Mouse (Mus musculus): ENCODE measurements at regions not wholly inside any gene's neighbourhood (a gene's known extent, or its start where the extent isn't known, plus 50 kb on each side); places are given as distances from the start of the nearest gene placed in this dataset.

DNA sequence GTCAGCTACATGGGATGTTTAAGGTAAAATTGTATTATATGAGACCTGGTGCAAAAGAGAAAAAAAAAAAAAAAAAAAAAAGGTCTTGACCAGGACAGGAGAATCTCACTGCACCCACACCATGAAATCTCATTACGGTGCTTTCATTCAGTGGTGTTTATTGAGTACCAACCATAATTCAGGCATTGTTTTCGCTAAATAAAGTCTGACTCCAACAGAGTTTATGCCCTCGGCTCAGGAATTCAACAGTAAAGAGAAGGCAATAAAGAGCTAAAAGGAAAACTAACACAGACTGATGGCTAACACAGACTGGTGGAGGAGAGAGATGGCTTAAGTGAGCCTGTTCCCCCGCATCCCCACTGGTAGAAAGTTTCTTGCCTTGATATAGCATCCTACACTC, 112.0 kb downstream of the Adamts15 start:
- no peaks in the 10 kb centered on the region for H3K9me3 ChIP-seq
- H3K4me1 ChIP-seq (replicated peaks): no peaks in the 10 kb centered on the region
- no peaks in the 10 kb centered on the region for H3K36me3 ChIP-seq
- no peak for ATAC-seq
- H3K9ac ChIP-seq (replicated peaks): no peak overlapping the region
- H3K4me3 ChIP-seq (replicated peaks): no peak overlapping the region
- no peaks in the 10 kb centered on the region for H3K27me3 ChIP-seq
- WGBS: 59% methylated on average over 4 of the region's 4 CpGs
- H3K4me2 ChIP-seq (replicated peaks): no peak overlapping the region
- H3K27ac ChIP-seq: no peak overlapping the region

DNA sequence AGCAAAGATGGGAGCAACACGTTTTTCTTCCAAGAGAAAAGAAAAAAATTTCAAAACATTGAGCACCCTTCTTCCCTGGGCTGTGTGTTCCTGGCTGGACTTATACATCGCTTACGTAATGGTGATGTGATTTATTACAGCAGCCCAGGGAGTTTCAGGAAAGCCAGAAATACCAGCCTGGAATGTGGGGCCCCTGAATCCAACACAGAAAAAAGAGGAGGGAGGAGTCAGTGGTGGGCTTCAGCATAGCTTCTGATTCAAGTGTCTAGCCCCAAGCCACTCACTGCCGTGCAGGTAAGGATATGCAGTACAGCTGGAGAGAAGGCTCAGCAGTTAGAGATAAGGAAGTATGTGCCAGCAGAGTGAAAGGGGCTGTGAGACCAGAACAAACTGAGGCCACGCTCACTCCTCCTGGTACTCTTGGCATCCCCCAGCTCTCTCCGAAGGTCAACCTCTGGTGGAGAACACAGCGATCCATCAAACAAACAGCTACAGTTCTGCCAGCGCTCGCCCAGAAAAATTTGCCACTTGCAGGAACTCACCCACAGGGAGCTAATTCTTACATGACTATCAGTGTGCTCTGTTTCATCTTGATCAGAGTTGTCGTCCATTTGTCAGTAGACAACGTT, 113.3 kb downstream of the Adamts15 start:
- no peaks in the 10 kb centered on the region for H3K27me3 ChIP-seq
- no peak overlapping the region for H3K9ac ChIP-seq (replicated peaks)
- no peak for ATAC-seq
- H3K4me2 ChIP-seq (replicated peaks): no peak overlapping the region
- H3K36me3 ChIP-seq: no peaks in the 10 kb centered on the region
- H3K4me1 ChIP-seq (replicated peaks): no peaks in the 10 kb centered on the region
- WGBS: 89% methylated on average over 11 of the region's 11 CpGs
- no peak overlapping the region for H3K27ac ChIP-seq
- H3K9me3 ChIP-seq: no peaks in the 10 kb centered on the region
- H3K4me3 ChIP-seq (replicated peaks): no peak overlapping the region

DNA sequence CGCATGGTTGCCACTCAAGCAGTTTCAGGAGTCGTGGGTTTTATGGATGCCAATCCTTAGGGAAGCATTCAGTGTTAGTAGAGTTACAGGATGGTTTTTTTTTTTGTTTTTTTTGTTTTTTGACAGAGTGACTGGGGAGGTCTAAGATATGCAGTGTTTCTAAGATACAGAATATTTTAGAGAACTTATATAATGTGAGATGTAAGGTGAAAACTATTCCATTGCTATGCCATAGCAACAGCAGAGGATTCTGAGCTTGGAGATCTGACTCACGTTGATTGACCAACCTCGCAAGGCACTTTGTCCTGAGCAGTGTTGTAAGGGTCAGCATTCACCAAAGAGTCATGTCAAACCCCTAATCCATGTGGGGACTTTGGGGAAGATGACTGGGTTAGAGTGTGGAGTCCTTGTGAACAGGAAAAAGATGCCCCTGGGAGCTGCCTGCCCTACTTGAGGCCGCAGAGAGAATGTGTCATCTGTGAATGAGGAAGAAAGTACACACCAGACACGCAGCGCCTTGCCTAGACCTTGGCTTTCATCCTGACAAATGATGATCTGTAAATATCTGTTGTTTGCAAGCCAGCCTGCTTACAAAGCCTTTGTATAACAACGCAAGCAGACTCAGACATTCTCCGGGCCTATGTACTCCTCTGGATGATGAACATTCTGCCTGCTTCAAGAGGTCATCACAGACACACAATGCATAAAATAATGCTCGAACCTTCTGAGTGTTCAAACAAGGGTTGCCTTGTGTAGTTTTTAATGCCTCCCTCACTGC, 118.3 kb downstream of the Adamts15 start:
- H3K27me3 ChIP-seq: no peaks in the 10 kb centered on the region
- 88% methylated on average over 10 of the region's 10 CpGs for WGBS
- no peak overlapping the region for H3K4me2 ChIP-seq (replicated peaks)
- H3K27ac ChIP-seq: no peak overlapping the region
- H3K36me3 ChIP-seq: no peaks in the 10 kb centered on the region
- H3K4me1 ChIP-seq (replicated peaks): no peaks in the 10 kb centered on the region
- H3K9ac ChIP-seq (replicated peaks): no peak overlapping the region
- no peak for ATAC-seq
- H3K4me3 ChIP-seq (replicated peaks): no peak overlapping the region
- H3K9me3 ChIP-seq: no peaks in the 10 kb centered on the region

DNA sequence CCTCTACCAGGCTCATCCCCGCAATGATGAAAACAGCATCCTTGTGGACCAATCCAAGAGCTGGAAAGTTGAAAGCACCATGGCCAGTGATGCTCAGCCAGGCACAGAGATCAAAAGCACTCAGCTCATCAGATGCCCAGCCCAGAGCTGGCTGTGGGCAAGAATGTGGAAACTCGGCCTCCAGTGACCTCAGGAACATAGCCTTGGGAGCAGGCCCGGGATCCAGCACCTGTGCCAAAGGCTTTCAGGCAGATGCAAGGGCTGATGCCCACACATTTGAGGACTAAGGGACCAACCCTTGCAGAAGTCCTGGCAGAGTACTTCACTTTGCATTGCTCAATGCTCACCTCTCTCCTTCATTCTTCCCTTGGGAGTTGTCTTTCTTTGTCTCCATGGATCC, 119.4 kb downstream of the Adamts15 start:
- H3K27me3 ChIP-seq: no peaks in the 10 kb centered on the region
- H3K9ac ChIP-seq (replicated peaks): no peak overlapping the region
- 85% methylated on average over 3 of the region's 3 CpGs for WGBS
- no peaks in the 10 kb centered on the region for H3K4me1 ChIP-seq (replicated peaks)
- no peak overlapping the region for H3K27ac ChIP-seq
- no peaks in the 10 kb centered on the region for H3K36me3 ChIP-seq
- no peak overlapping the region for H3K4me2 ChIP-seq (replicated peaks)
- no peak for ATAC-seq
- H3K4me3 ChIP-seq (replicated peaks): no peak overlapping the region
- no peaks in the 10 kb centered on the region for H3K9me3 ChIP-seq

DNA sequence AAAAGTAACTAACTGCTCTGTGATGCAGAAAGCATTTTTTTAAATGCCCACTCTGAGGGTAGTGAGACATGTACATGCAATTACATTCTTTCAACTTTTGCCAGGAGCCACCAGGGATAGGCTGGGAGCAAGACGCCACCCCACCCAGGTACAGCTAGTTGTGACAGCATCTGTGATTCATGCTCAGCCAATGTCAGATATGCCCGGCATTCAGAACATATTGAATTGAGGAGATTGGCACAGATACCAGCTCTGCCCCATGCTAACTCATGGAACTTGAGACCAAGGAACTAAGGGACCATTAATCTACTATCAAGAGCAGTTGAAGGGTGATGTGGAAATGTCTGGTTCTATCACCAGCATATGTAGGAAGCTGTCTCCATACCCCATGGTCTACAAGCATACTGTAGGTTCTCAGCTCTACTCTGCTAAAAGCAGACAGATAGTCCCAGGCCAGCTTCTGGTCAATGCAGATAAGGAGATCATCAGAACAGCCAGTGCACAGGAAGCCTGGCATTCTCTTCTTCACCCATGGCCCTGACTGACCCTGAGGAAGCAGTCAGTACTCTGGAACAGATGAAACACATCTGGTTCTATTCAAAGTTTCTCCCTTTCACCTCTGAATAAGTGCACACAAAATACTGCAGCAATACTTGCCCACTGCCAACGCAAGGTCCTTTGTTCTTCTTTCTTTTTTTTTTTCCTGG, 127.4 kb downstream of the Adamts15 start:
- Histone ChIP-seq H3K36me3 (no peaks in the 10 kb centered on the region), H3K4me2 (replicated peaks) (no peak overlapping the region), H3K27me3 (no peaks in the 10 kb centered on the region), H3K4me1 (replicated peaks) (no peaks in the 10 kb centered on the region), H3K4me3 (replicated peaks) (no peak overlapping the region), H3K9me3 (no peaks in the 10 kb centered on the region), H3K27ac (no peak overlapping the region), H3K9ac (replicated peaks) (no peak overlapping the region)
- 93% methylated on average over 3 of the region's 3 CpGs for WGBS
- ATAC-seq: no peak

DNA sequence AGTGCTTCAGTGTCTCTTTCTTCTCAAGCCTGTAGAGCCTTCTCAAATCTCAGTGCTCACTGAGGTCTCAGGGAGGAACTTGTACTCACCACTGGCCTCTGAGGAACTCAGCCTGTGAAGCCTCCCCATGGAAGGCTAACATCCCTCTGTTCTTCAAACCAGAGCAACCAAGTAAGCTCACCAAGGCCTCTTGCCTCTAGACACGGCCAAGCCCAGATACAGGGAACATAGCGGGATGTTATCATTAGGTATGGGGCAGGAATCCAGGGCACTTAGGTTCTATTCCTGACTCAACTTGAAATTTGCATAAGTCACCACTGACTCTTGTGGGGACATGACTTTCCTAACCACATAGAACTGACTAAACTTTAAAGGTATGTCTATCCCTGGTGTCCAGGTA, 141.0 kb downstream of the Adamts15 start:
- Histone ChIP-seq H3K9ac (replicated peaks) (no peak overlapping the region), H3K4me3 (replicated peaks) (no peak overlapping the region), H3K4me2 (replicated peaks) (no peak overlapping the region), H3K27me3 (no peaks in the 10 kb centered on the region), H3K9me3 (no peaks in the 10 kb centered on the region), H3K27ac (no peak overlapping the region), H3K36me3 (no peaks in the 10 kb centered on the region), H3K4me1 (replicated peaks) (no peaks in the 10 kb centered on the region)
- ATAC-seq: no peak
- 94% methylated on average over 2 of the region's 2 CpGs for WGBS

DNA sequence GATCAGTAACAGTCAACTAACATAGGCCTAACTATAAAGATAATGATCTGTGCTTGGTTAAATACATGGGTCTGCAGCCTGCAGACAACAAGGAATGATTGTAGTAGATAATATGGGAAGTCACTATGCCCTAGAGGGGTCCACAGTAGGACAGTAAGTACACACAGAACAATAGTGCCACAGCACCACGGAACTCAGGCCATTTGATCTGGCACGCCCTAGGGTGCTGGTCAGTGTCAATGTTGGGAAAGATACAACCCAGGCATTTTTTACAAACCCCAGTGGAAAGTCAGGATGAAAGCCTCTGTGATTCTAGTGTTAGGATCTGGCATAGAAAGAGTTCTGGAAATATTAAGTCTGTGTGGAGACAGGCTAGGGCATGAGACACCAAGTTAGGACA, 144.4 kb downstream of the Adamts15 start:
- H3K9me3 ChIP-seq: no peaks in the 10 kb centered on the region
- H3K27ac ChIP-seq: no peak overlapping the region
- no peaks in the 10 kb centered on the region for H3K36me3 ChIP-seq
- no peaks in the 10 kb centered on the region for H3K27me3 ChIP-seq
- H3K4me1 ChIP-seq (replicated peaks): no peaks in the 10 kb centered on the region
- 92% methylated on average over 2 of the region's 2 CpGs for WGBS
- no peak overlapping the region for H3K4me2 ChIP-seq (replicated peaks)
- H3K9ac ChIP-seq (replicated peaks): no peak overlapping the region
- no peak for ATAC-seq
- no peak overlapping the region for H3K4me3 ChIP-seq (replicated peaks)

DNA sequence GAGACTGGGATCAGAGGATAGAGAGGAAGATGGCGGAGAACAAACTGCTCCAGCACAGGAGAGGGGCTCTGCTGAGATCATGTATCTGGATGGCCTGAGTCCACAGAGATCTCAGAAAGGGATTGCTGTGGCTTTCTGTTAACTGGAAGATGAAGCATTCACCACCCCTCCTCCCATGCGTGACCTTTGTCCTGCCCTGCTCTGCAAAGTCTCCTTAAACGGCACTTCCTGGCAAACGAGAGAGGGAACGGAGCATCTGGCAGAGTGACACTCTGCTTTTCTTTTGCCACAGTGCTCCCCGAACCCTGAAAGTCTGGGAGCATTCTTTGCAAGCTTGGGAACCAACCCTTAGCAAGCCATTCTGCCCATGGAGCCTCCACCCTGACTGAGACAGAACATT, 147.1 kb downstream of the Adamts15 start:
- no peaks in the 10 kb centered on the region for H3K4me1 ChIP-seq (replicated peaks)
- WGBS: 66% methylated on average over 6 of the region's 6 CpGs
- no peak overlapping the region for H3K27ac ChIP-seq
- no peak overlapping the region for H3K4me2 ChIP-seq (replicated peaks)
- no peaks in the 10 kb centered on the region for H3K9me3 ChIP-seq
- no peak for ATAC-seq
- H3K27me3 ChIP-seq: no peaks in the 10 kb centered on the region
- H3K9ac ChIP-seq (replicated peaks): no peak overlapping the region
- H3K36me3 ChIP-seq: no peaks in the 10 kb centered on the region
- H3K4me3 ChIP-seq (replicated peaks): no peak overlapping the region

DNA sequence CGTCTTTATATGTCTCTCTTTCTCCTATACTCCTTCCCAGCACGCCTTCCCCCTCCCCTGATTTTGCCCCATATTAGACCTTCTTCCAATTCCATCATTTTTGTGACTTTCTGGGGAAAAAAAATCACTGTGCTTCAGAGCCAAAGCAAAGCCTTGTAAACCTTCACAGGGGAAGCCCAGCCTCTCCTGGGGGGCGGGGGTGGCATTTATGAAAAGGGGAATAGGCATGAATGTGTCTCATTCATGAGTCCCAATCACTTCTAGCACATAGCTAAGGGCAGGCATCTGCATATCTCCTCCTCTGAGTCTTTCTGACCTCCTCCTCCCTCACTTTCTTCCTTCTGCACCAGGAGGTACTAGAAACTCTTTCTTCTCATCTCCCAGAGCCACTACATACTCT, 149.8 kb downstream of the Adamts15 start:
- WGBS: 77% methylated on average over 3 of the region's 3 CpGs

DNA sequence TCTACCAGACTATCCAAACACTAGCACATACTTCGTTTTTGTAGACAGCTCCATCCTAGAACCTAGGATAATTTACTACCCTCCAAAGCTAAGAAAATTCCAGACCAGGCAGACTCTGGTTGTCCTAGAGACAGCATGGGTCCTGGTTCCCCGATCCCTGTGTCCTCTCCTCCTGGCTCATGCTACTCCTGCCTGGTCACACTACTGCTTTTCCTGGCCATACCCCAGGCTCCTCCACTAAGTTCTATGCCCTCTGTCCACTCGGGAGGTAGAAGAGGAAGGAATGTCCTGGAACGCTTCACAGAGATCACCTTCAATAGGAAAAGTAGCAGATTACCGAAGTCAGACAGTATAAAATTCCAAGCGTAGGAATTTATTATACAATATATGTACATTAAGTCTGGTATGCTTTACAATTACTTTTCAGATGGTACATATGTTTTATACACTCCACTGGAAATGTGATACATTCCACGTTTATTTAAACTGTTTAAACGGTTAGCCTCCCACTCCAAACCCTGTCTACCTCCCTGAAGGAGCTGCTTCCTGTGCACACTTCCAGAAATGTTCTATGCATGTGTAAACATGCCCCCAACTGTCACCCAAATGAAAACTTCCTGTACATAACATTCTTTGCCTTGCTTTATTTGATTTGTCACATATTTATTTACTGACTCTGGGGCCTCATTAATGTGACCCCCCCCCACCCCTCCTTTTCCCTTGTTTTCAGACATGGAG, 151.6 kb downstream of the Adamts15 start:
- no peak for ATAC-seq
- no peaks in the 10 kb centered on the region for H3K27me3 ChIP-seq
- WGBS: 83% methylated on average over 8 of the region's 8 CpGs
- H3K36me3 ChIP-seq: no peaks in the 10 kb centered on the region
- no peaks in the 10 kb centered on the region for H3K9me3 ChIP-seq
- no peak overlapping the region for H3K27ac ChIP-seq
- no peak overlapping the region for H3K4me3 ChIP-seq (replicated peaks)
- no peak overlapping the region for H3K9ac ChIP-seq (replicated peaks)
- H3K4me2 ChIP-seq (replicated peaks): no peak overlapping the region
- no peaks in the 10 kb centered on the region for H3K4me1 ChIP-seq (replicated peaks)

More for the DNA sequence above, 149.8 kb downstream of the Adamts15 start:
- Histone ChIP-seq H3K9me3 (no peaks in the 10 kb centered on the region), H3K4me1 (replicated peaks) (no peaks in the 10 kb centered on the region), H3K27me3 (no peaks in the 10 kb centered on the region), H3K27ac (no peak overlapping the region), H3K4me2 (replicated peaks) (no peak overlapping the region), H3K4me3 (replicated peaks) (no peak overlapping the region), H3K36me3 (no peaks in the 10 kb centered on the region), H3K9ac (replicated peaks) (no peak overlapping the region)
- ATAC-seq: no peak

DNA sequence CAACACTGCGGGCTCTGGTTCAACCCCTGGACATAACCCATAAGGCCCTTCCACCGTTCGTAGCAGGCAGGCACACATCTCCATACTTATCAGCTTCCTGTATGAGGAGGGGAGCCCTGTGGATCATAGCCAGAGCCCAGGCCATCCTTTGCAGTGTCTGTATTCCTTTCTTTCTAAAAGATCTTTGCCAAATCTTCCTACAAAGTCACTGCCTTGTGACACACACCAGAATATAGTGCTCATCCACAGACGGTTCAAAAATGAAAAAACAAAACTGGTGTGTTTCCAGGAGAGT, 152.9 kb downstream of the Adamts15 start:
- no peak overlapping the region for H3K4me2 ChIP-seq (replicated peaks)
- H3K27me3 ChIP-seq: no peaks in the 10 kb centered on the region
- ATAC-seq: no peak
- no peaks in the 10 kb centered on the region for H3K9me3 ChIP-seq
- H3K27ac ChIP-seq: no peak overlapping the region
- no peak overlapping the region for H3K9ac ChIP-seq (replicated peaks)
- no peak overlapping the region for H3K4me3 ChIP-seq (replicated peaks)
- H3K4me1 ChIP-seq (replicated peaks): no peaks in the 10 kb centered on the region
- WGBS: 94% methylated on average over 4 of the region's 4 CpGs
- H3K36me3 ChIP-seq: no peaks in the 10 kb centered on the region

Measured in midbrain, embryonic 13.5 days (tissue).